Mouse (Mus musculus): Measurements from ENCODE around the gene Rsrp1. TPM values are rescaled to one million over a fixed set of nuclear protein-coding genes. Genes with fewer than 3 reads are reported as not detected.
"Not testable (repeated sequence)": the region's sequence is repeated elsewhere in the genome, so short reads cannot be mapped to it uniquely, and the experiment has no call there.

Rsrp1 gene
- polyA plus RNA-seq (2015; fragmentation: Nextera tagmentation; extraction: Ambion mirVana) = 474 and 488 TPM in 2 replicates

DNA sequence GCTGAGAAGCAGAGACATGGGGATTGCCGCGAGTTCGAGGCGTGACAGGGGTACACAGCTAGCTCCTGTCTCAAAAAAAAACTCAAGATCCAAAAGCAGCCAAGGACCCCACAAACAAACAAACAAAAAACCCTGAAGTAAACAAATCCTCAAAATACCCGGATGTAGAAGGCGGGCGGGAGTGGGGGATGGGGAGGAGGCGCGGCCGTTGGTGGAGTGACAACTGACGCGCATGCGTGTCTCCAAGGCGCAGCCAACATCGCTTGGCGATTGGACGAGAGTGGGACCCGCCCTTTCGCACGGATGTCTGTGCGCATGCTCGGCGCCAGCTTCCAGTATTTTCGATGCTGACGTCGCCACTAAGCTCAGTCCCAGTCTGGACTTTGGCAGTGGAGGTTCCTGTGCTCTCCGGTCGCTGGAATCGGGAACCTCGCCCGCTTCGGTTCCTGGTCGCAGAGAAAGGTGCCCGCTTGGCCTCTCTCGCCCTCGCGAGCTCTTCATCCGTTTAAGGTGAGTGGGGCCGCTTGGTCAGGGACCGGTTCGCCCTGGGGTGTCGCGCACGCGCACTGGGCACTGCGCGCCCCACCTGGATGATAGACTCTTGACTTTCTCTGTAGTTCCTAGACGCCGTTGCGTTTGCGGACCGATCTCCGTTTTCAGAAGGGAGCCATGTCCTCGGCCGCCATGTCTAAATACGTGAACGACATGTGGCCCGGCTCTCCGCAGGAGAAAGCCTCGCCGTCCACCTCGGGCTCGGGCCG is at the start of gene Rsrp1:
Gene Rsrp1, plus strand, starts transcription at position 335 of the 761 bp plus-strand sequence.
- Histone ChIP-seq H3K9me3 (replicated peaks) (no peaks in the 10 kb centered on the region), H3K4me1 (peaks cover 26% of the 10 kb centered on the region), H3K36me3 (ENCODE audit: poor library complexity, severe bottlenecking) (peaks cover 33% of the 10 kb centered on the region), H3K4me2 (peak within 1 kb of the TSS; percentile 97), H3K27me3 (no peaks in the 10 kb centered on the region), H3K4me3 (peak within 1 kb of the TSS; percentile 100), H3K27ac (peak within 1 kb of the TSS; percentile 92), H3K9ac (peak within 1 kb of the TSS; percentile 99)
- under 1% methylated on average over 64 of the region's 64 CpGs for whole genome bisulfite sequencing
- peak; percentile 96 for ATAC-seq

DNA sequence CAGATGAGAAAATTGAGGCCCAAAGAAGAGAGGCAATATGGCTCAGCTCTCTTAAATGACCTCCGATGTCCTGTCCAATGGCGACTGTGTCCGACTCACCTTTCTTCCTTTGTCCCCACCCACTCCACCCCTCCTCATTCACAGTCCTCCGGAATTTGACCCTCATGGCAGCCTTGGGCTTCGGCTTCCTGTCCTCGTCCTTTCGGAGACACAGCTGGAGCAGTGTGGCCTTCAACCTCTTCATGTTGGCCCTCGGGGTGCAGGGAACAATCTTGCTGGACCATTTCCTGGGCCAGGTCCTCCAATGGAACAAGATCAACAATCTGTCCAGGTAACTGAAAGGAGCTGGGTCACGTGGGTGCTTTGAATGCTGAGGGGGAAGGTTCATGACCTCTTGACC is 47.2 kb upstream of the Rsrp1 start:
- WGBS = 87% methylated on average over 9 of the region's 9 CpGs
- ATAC-seq = no peak
- no peak overlapping the region for H3K27ac ChIP-seq
- peaks cover 7% of the 10 kb centered on the region; the same call in 1 of the 2 replicates for H3K27me3 ChIP-seq
- H3K4me3 ChIP-seq = no peak overlapping the region
- no peaks in the 10 kb centered on the region for H3K9me3 ChIP-seq (replicated peaks)
- no peak overlapping the region for H3K4me2 ChIP-seq
- H3K36me3 ChIP-seq (ENCODE audit: poor library complexity, severe bottlenecking) = no peaks in the 10 kb centered on the region
- H3K9ac ChIP-seq = no peak overlapping the region
- peaks cover 8% of the 10 kb centered on the region for H3K4me1 ChIP-seq

DNA sequence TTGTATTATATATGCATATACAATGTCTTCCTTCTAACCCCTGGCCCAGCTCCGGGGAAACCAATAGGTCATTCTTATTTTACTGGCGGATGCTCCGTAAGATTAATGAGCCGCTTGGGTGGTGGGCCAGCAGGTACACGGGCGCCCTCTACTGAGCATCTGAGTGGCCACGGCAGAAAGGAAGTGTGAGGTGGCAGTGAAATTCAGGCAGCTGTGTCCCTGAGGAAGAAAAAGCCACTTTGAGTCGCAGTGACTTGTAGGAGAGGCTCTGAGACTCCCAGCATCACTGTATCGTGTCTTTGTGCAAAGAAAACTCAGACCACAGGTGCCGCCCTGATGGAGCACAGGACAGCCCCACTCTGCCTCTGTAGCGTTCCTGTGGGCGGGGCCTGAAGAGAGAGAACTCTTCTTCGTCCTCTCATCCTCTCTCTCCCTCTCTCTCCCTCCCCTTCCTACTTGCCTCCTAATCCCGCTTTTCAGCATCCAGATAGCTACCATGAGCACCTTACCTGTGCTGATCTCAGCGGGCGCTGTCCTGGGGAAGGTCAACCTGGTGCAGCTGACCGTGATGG is 43.9 kb upstream of the Rsrp1 start:
- Histone ChIP-seq H3K9me3 (replicated peaks) (no peaks in the 10 kb centered on the region), H3K27me3 (no peaks in the 10 kb centered on the region), H3K4me3 (peak overlapping the region; percentile 35), H3K9ac (peak overlapping the region; percentile 55), H3K36me3 (ENCODE audit: poor library complexity, severe bottlenecking) (no peaks in the 10 kb centered on the region), H3K4me1 (peaks cover 8% of the 10 kb centered on the region), H3K27ac (no peak overlapping the region), H3K4me2 (peak overlapping the region; percentile 63)
- 2% methylated on average over 17 of the region's 17 CpGs for WGBS
- no peak for ATAC-seq

DNA sequence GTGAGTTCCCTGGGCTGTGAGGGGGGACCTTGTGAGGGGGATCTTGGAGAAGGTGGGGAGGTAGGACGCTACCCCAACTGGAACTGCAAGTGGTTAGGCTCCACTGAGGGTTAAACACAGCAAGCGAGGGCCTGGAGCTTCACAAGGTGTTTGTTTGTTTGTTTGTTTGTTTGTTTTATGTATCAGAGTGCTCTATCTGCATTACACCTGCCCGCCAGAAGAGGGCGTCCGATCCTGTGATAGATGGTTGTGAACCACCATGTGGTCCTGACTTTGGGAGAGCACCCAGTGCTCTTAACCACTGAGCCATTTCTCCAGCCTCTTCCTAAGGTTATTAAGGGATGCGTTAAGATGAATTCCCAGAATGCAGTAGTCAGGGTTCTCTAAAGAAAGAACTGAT is 43.4 kb upstream of the Rsrp1 start:
- 30% methylated on average over 6 of the region's 6 CpGs for WGBS
- Histone ChIP-seq H3K4me3 (no peak overlapping the region), H3K4me2 (peak overlapping the region; percentile 63), H3K4me1 (peaks cover 8% of the 10 kb centered on the region), H3K9me3 (replicated peaks) (no peaks in the 10 kb centered on the region), H3K27ac (no peak overlapping the region), H3K27me3 (no peaks in the 10 kb centered on the region), H3K36me3 (ENCODE audit: poor library complexity, severe bottlenecking) (no peaks in the 10 kb centered on the region), H3K9ac (no peak overlapping the region)
- ATAC-seq = no peak

DNA sequence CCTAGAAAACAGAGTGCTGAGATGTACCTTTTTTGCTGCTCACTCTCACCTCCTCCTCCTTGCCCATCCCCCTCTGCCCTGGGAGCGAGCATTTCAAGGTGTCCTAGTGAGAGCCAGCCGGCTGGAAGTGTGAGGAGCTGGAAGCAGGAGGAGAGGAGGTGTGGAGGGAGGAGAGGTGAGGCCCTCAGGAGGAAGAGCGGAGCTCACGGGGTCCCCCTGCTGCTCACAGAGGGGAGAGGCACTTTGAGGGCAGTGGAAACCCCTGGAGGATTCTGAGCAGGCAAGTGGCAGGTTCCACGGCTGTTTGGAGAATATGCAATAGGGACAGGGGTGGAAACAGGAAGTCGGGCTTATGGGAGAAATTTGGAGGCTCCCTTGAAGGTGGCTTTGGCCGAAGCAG is 40.1 kb upstream of the Rsrp1 start:
- H3K9ac ChIP-seq = no peak overlapping the region
- H3K27me3 ChIP-seq = no peaks in the 10 kb centered on the region
- H3K9me3 ChIP-seq (replicated peaks) = no peaks in the 10 kb centered on the region
- 35% methylated on average over 7 of the region's 7 CpGs for WGBS
- no peaks in the 10 kb centered on the region for H3K36me3 ChIP-seq (ENCODE audit: poor library complexity, severe bottlenecking)
- H3K27ac ChIP-seq = no peak overlapping the region
- peaks cover 8% of the 10 kb centered on the region for H3K4me1 ChIP-seq
- no peak overlapping the region for H3K4me2 ChIP-seq
- no peak overlapping the region for H3K4me3 ChIP-seq
- ATAC-seq = no peak

DNA sequence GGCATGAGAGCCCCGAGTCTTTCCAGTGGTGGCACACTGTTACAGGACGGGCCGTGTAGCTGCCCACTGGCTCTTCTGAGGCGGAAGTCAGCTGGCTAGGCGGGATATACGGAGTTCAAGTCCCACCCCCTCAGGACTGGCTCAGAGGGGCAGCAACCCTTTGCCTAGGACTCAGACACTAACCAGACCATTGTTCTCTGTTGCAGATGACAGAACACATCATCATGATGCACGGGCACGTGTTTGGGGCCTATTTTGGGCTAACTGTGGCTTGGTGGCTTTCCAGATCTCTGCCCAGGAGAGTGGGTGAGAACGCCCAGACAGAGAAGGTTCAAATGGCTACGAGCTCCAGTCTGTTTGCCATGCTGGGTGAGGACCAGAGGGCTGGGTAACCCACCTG is 39.6 kb upstream of the Rsrp1 start:
- peaks cover 8% of the 10 kb centered on the region for H3K4me1 ChIP-seq
- no peak overlapping the region for H3K27ac ChIP-seq
- ATAC-seq = no peak
- H3K9me3 ChIP-seq (replicated peaks) = no peaks in the 10 kb centered on the region
- H3K4me3 ChIP-seq = no peak overlapping the region
- H3K9ac ChIP-seq = no peak overlapping the region
- no peak overlapping the region for H3K4me2 ChIP-seq
- H3K36me3 ChIP-seq (ENCODE audit: poor library complexity, severe bottlenecking) = no peaks in the 10 kb centered on the region
- no peaks in the 10 kb centered on the region for H3K27me3 ChIP-seq
- 90% methylated on average over 10 of the region's 10 CpGs for WGBS

DNA sequence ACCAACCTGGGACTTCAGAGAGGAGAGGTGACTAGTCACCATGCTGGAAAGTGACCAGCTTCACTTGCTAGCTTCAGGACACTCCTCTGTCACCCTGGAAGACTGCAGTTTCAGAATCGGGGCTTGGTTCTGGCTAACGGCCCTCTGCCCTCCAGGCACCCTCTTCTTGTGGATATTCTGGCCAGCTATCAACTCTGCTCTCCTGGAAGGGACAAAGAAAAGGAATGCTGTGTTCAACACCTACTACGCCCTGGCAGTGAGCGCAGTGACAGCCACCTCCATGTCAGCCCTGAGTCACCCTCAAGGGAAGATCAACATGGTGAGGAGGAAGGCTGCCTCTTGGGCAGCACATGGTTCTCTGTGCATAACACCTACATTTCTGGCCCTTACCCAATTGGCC is 39.0 kb upstream of the Rsrp1 start:
- WGBS = 95% methylated on average over 4 of the region's 4 CpGs
- no peak for ATAC-seq
- H3K9ac ChIP-seq = no peak overlapping the region
- H3K27ac ChIP-seq = no peak overlapping the region
- H3K4me1 ChIP-seq = peaks cover 7% of the 10 kb centered on the region
- no peaks in the 10 kb centered on the region for H3K9me3 ChIP-seq (replicated peaks)
- no peak overlapping the region for H3K4me3 ChIP-seq
- no peak overlapping the region for H3K4me2 ChIP-seq
- no peaks in the 10 kb centered on the region for H3K36me3 ChIP-seq (ENCODE audit: poor library complexity, severe bottlenecking)
- H3K27me3 ChIP-seq = no peaks in the 10 kb centered on the region

DNA sequence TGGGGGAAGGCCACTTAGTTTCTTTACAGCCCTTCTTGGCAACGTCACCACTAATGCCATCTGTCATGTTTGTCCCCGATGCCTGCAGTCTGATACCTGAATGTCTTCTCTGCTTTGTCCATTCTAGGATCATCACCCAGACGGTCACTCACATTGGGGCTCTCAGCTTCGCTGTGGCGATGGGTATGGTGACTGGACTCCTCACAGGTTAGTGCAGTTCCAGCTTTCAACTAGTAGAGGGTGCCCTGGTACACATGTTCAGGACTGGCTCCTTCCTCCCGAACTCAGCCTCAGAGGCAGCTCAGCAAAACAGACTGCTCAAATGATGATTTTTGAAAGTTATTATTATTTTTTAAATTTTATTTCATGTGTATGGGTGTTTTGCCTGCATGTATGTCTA is 31.3 kb upstream of the Rsrp1 start:
- Histone ChIP-seq H3K4me3 (no peak overlapping the region), H3K27me3 (no peaks in the 10 kb centered on the region), H3K36me3 (ENCODE audit: poor library complexity, severe bottlenecking) (peaks cover 22% of the 10 kb centered on the region), H3K27ac (no peak overlapping the region), H3K4me2 (no peak overlapping the region), H3K9me3 (replicated peaks) (no peaks in the 10 kb centered on the region), H3K9ac (no peak overlapping the region), H3K4me1 (no peaks in the 10 kb centered on the region)
- WGBS = 81% methylated on average over 6 of the region's 6 CpGs
- ATAC-seq = no peak

DNA sequence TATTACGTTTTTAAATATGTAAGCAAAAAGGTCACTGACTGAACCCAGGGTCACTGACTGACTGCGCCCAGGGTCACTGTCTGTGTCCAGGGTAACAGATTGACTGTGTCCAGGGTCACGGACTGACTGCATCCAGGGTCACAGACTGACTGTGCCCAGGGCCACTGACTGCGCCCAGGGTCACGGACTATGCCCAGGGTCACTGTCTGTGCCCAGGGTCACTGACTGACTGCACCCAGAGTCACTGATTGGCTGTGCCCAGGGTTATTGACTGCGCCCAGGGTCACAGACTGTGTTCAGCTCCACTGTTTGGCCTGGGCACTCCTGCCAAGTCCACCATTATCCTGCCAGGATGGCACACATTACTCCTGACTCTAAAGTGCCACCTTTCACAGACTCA is 26.1 kb upstream of the Rsrp1 start:
- Histone ChIP-seq H3K4me2 (no peak overlapping the region), H3K4me1 (no peaks in the 10 kb centered on the region), H3K4me3 (no peak overlapping the region), H3K36me3 (ENCODE audit: poor library complexity, severe bottlenecking) (peaks cover 73% of the 10 kb centered on the region), H3K9ac (no peak overlapping the region), H3K27ac (no peak overlapping the region), H3K27me3 (no peaks in the 10 kb centered on the region), H3K9me3 (replicated peaks) (no peaks in the 10 kb centered on the region)
- 91% methylated on average over 6 of the region's 6 CpGs for WGBS
- ATAC-seq = no peak

DNA sequence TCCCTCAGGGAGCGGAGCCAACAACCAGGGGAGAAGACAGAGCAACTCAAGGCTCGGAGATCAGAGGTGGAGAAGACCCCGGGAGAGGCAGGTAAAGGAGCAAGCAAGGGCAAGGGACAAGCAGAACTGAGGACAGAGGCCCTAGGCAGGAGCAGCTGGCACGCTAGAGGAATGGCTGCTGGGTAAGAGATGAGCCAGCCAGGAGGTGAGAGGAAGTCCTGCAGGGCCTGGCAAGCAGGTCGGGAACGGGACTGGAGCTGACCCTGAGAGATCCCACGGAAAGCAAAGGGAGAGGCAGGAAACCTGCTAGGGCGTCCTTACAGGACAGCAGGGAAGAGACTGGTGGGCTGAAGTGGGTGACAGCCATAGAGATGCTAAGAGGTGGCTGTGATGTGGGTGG is 22.3 kb upstream of the Rsrp1 start:
- WGBS = 97% methylated on average over 8 of the region's 8 CpGs
- no peak for ATAC-seq

DNA sequence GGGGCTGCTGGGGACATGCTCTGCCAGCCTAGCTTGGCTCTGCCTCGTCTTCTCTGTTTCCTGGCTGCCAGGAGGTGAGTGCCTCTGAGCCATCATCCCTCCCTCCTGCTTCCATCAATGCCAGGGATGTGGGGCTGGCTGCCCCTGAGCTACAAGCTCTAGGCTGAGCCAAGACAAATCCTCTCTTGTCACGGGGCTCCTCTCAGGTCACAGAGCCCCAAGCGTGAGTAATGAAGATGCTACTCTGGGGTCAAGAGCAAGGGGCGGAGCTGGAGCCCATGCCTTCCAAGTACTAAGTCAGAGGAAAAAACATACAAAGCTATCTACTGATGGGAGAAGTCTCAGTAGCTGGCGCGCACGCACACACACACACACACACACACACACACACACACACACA is 20.3 kb upstream of the Rsrp1 start:
- peaks cover 100% of the 10 kb centered on the region for H3K36me3 ChIP-seq (ENCODE audit: poor library complexity, severe bottlenecking)
- H3K4me2 ChIP-seq = no peak overlapping the region
- H3K9ac ChIP-seq = no peak overlapping the region
- ATAC-seq = no peak
- no peaks in the 10 kb centered on the region for H3K9me3 ChIP-seq (replicated peaks)
- no peak overlapping the region for H3K27ac ChIP-seq
- 81% methylated on average over 7 of the region's 7 CpGs for WGBS
- H3K4me3 ChIP-seq = no peak overlapping the region
- no peaks in the 10 kb centered on the region for H3K4me1 ChIP-seq
- no peaks in the 10 kb centered on the region for H3K27me3 ChIP-seq

More for the DNA sequence above, 22.3 kb upstream of the Rsrp1 start:
- Histone ChIP-seq H3K27me3 (no peaks in the 10 kb centered on the region), H3K4me1 (no peaks in the 10 kb centered on the region), H3K36me3 (ENCODE audit: poor library complexity, severe bottlenecking) (peaks cover 99% of the 10 kb centered on the region), H3K9ac (no peak overlapping the region), H3K27ac (no peak overlapping the region), H3K4me3 (no peak overlapping the region), H3K9me3 (replicated peaks) (no peaks in the 10 kb centered on the region), H3K4me2 (no peak overlapping the region)

DNA sequence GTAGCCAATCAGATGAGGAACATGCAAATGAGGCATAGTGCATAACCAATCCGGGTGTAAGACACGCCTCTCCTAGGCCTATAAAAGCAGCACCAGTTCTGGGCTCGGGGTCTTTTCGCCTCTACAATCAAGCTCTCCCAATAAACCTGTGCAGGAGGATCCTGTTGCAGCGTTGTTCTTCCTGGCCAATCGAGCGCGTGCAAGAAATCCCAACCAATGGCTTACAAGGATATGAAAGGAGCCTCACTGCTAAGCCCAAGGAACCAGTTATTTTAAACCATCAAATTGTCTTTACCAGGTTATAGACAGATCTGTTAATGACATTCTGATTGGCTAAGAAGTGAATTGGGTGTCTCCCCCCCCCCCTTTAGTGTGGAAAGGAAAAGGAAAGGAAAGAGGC is 12.0 kb upstream of the Rsrp1 start:
- H3K27ac ChIP-seq; H3K9me3 ChIP-seq (replicated peaks); H3K4me3 ChIP-seq; H3K4me2 ChIP-seq; ATAC-seq; H3K27me3 ChIP-seq; H3K9ac ChIP-seq: not testable (repeated sequence)
- peaks cover 19% of the 10 kb centered on the region for H3K4me1 ChIP-seq
- H3K36me3 ChIP-seq (ENCODE audit: poor library complexity, severe bottlenecking) = peaks cover 58% of the 10 kb centered on the region
- 95% methylated on average over 7 of the region's 8 CpGs for WGBS

All from forebrain, embryonic 13.5 days (tissue).